Comparison of ENCODE assay signal across 36 mouse cellular contexts in the genomic region with DNA sequence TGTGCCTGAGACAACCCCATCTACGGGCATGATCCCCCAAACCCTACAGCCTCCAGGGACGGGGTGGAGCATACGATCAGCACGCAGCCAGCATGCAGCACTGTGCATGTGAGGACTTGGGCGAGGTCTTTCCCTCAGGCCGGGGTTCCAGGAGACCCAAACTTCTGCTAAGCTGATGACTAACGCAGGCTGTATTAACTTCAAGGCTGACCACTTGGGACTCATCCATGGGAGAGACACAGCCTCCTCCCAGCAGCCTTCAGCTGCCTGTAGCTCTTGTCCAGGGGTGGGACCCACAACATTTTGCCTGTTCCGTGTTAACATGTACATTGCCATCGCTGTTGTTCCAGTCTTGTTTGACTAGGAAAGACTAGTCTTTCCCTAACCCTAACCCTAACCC. TPM values are rescaled to one million over a fixed set of nuclear protein-coding genes. Genes with fewer than 3 reads are reported as not detected.
A peak's percentile ranks its signal among the peaks of the same experiment; 100 is the strongest.
DNase-seq lines count a peak whose midpoint lies in the region; ATAC-seq lines count a peak whose summit lies in the region.
"Had no signal": no experiment of that assay in that cellular context is flagged by ENCODE, and none has a peak within 500 bp of the region (broad histone marks: within the 10 kb centered on the region; RNA-seq: fewer than 3 reads in every experiment).

No protein-coding gene starts in this region.

- ATAC-seq in kidney, embryonic 16.5 days (ENCODE audit: low FRiP score, low TSS enrichment) = no peak
- no peak for ATAC-seq in midbrain, embryonic 11.5 days (ENCODE audit: low FRiP score)
- ATAC-seq: forebrain, embryonic 16.5 days; hindbrain, embryonic 16.5 days; midbrain, embryonic 13.5 days had no signal

- H3K4me1 ChIP-seq in kidney, embryonic 16.5 days (ENCODE audit: insufficient read depth, low read length) = no peaks in the 10 kb centered on the region
- no peaks in the 10 kb centered on the region for H3K4me1 ChIP-seq in midbrain, embryonic 11.5 days (ENCODE audit: control insufficient read depth, insufficient read depth, low read length)
- H3K4me1 ChIP-seq: heart, embryonic 13.5 days; lung, embryonic 15.5 days; megakaryocyte, embryonic 14.5 days had no signal

- H3K36me3 ChIP-seq in kidney, embryonic 16.5 days (ENCODE audit: insufficient read depth, low read length) = peaks cover 15% of the 10 kb centered on the region
- H3K36me3 ChIP-seq in midbrain, embryonic 11.5 days (ENCODE audit: control insufficient read depth, insufficient read depth, low read length) = no peaks in the 10 kb centered on the region; the same call in 1 of the 2 replicates

- peak; percentile 37 for DNase-seq in adrenal gland, adult 8-10 months
- DNase-seq in adrenal gland, postnatal 25 days = no peak
- DNase-seq in kidney, adult 11 months = no peak
- peak; percentile 36 for DNase-seq in testis, postnatal 10 days (ENCODE audit: low spot score)
- DNase-seq in testis, postnatal 14 days (ENCODE audit: low spot score) = no peak
- DNase-seq in midbrain, embryonic 11.5 days (ENCODE audit: low spot score, missing footprints) = no peak
- DNase-seq: cerebellum, adult 2 months; cerebellum, postnatal 14 days; gastrocnemius, adult 2 months; gastrocnemius, postnatal 36 days; heart, adult 2 months; heart, postnatal 10 days; layer of hippocampus, postnatal 36 days; lung, postnatal 4 days; thymus, postnatal 4 days had no signal

- H3K4me3 ChIP-seq in kidney, embryonic 16.5 days (ENCODE audit: low read length) = no peak overlapping the region
- no peak overlapping the region for H3K4me3 ChIP-seq in midbrain, embryonic 11.5 days (ENCODE audit: low read depth, low read length)
- H3K4me3 ChIP-seq: erythroblast, embryonic 14.5 days; gastrocnemius, adult 2 months; heart, adult 2 months; heart, embryonic 13.5 days; liver, embryonic 15.5 days; lung, embryonic 15.5 days; megakaryocyte, embryonic 14.5 days; midbrain, embryonic 13.5 days; neural tube, embryonic 13.5 days had no signal

- peak overlapping the region; percentile 52; the same call in 1 of the 2 replicates for H3K27ac ChIP-seq in kidney, embryonic 16.5 days (ENCODE audit: low read length)
- no peak overlapping the region for H3K27ac ChIP-seq in midbrain, embryonic 11.5 days (ENCODE audit: low read depth, low read length)
- H3K27ac ChIP-seq: gastrocnemius, adult 2 months; heart, adult 2 months; heart, embryonic 13.5 days; liver, embryonic 15.5 days; lung, embryonic 15.5 days; midbrain, embryonic 13.5 days; neural tube, embryonic 13.5 days had no signal

- WGBS in kidney, embryonic 16.5 days = 95% methylated on average over 9 of the region's 9 CpGs
- WGBS in midbrain, embryonic 11.5 days = 91% methylated on average over 9 of the region's 9 CpGs

- no peaks in the 10 kb centered on the region for H3K27me3 ChIP-seq in kidney, embryonic 16.5 days (ENCODE audit: insufficient read depth, low read length)
- H3K27me3 ChIP-seq in midbrain, embryonic 11.5 days (ENCODE audit: control insufficient read depth, insufficient read depth, low read length) = no peaks in the 10 kb centered on the region
- H3K27me3 ChIP-seq: heart, embryonic 13.5 days; liver, embryonic 15.5 days; lung, embryonic 15.5 days; midbrain, embryonic 13.5 days; neural tube, embryonic 13.5 days; Patski had no signal

- no peak overlapping the region for H3K4me2 ChIP-seq in kidney, embryonic 16.5 days (replicated peaks; ENCODE audit: low read depth, low read length)
- H3K4me2 ChIP-seq in midbrain, embryonic 11.5 days = no peak overlapping the region
- H3K4me2 ChIP-seq: heart, embryonic 13.5 days; liver, embryonic 15.5 days; lung, embryonic 15.5 days; midbrain, embryonic 13.5 days; neural tube, embryonic 13.5 days had no signal

- H3K9me3 ChIP-seq in kidney, embryonic 16.5 days (ENCODE audit: low read length) = no peaks in the 10 kb centered on the region
- no peaks in the 10 kb centered on the region for H3K9me3 ChIP-seq in midbrain, embryonic 11.5 days (ENCODE audit: control insufficient read depth, low read length)
- H3K9me3 ChIP-seq: heart, embryonic 13.5 days; liver, embryonic 15.5 days; lung, embryonic 15.5 days; midbrain, embryonic 13.5 days; neural tube, embryonic 13.5 days had no signal

- H3K9ac ChIP-seq in kidney, embryonic 16.5 days (replicated peaks; ENCODE audit: low read length) = no peak overlapping the region
- no peak overlapping the region for H3K9ac ChIP-seq in midbrain, embryonic 11.5 days (ENCODE audit: low read length)
- H3K9ac ChIP-seq: heart, embryonic 13.5 days; liver, embryonic 15.5 days; lung, embryonic 15.5 days; midbrain, embryonic 13.5 days; neural tube, embryonic 13.5 days had no signal

RNA-seq across cellular contexts. Expression of gene Setd4, which starts 6.3 kb away (rescaled TPM):
- 10 to 100 TPM in 1 of 4 experiments, 1 to 10 TPM in 3; 4.0 to 11.5 (median 7.1) TPM for total RNA-seq in adrenal gland, adult 8-10 months (2022)
- 8.7 and 12.5 TPM in 2 replicates for total RNA-seq in adrenal gland, postnatal 25 days (2021)
- polyA plus RNA-seq in kidney, embryonic 16.5 days (2015; fragmentation: Nextera tagmentation; extraction: Ambion mirVana) = 14.4 and 17.4 TPM in 2 replicates
- 10.1 and 11.6 TPM in 2 replicates for polyA plus RNA-seq in midbrain, embryonic 11.5 days (2014; fragmentation: Nextera tagmentation; extraction: Ambion mirVana)

RNA-seq across cellular contexts. Expression of gene Cbr1, which starts 8.1 kb away (rescaled TPM):
- total RNA-seq in adrenal gland, adult 8-10 months (2022) = 10 to 100 TPM; 82.7 to 91.9 (median 88.0) TPM
- total RNA-seq in adrenal gland, postnatal 25 days (2021) = 81.4 and 98.4 TPM in 2 replicates
- polyA plus RNA-seq in kidney, embryonic 16.5 days (2015; fragmentation: Nextera tagmentation; extraction: Ambion mirVana) = 174 and 188 TPM in 2 replicates
- polyA plus RNA-seq in midbrain, embryonic 11.5 days (2014; fragmentation: Nextera tagmentation; extraction: Ambion mirVana) = 99.2 and 104 TPM in 2 replicates

RNA-seq across cellular contexts. Expression of gene Gm5678, which starts 30.3 kb away (rescaled TPM):
- 1 to 10 TPM; 3.3 to 4.7 (median 3.4) TPM for total RNA-seq in adrenal gland, adult 8-10 months (2022)
- total RNA-seq in adrenal gland, postnatal 25 days (2021) = 4.6 and 6.9 TPM in 2 replicates
- not detected in 2 replicates for polyA plus RNA-seq in kidney, embryonic 16.5 days (2015; fragmentation: Nextera tagmentation; extraction: Ambion mirVana)
- polyA plus RNA-seq in midbrain, embryonic 11.5 days (2014; fragmentation: Nextera tagmentation; extraction: Ambion mirVana) = not detected in 2 replicates
- total RNA-seq: liver, adult 2 months; MEL had no signal
- polyA plus RNA-seq: embryonic facial prominence, embryonic 14.5 days; erythroblast, embryonic 14.5 days; forebrain, embryonic 11.5 days; forebrain, embryonic 16.5 days; heart, adult 2 months; heart, embryonic 13.5 days; hindbrain, embryonic 11.5 days; hindbrain, embryonic 16.5 days; large intestine, adult 2 months; limb, embryonic 11.5 days; liver, adult 2 months; liver, embryonic 15.5 days; lung, embryonic 15.5 days; midbrain, embryonic 13.5 days; neural tube, embryonic 13.5 days; small intestine, adult 2 months; stomach, embryonic 14.5 days; testis, adult 2 months had no signal

Comparison
In these comparisons a context has a peak if more than half of its experiments do, and no peak if none do; other contexts are left out.
1. DNase-seq: peak in adrenal gland, adult 8-10 months (single experiment) and testis, postnatal 10 days (single experiment); none in adrenal gland, postnatal 25 days (single experiment), kidney, adult 11 months (single experiment), testis, postnatal 14 days (single experiment) and midbrain, embryonic 11.5 days (single experiment).